Mouse (Mus musculus): Measurements from ENCODE around the gene Slc16a5. TPM values are rescaled to one million over a fixed set of nuclear protein-coding genes. Genes with fewer than 3 reads are reported as not detected.

The Slc16a5 gene
- polyA plus RNA-seq, 1 experiment, result not detected

- H3K4me1 ChIP-seq (ENCODE audit: control insufficient read depth, insufficient read depth, low read length), result no peaks in the 10 kb centered on the region
- no peak overlapping the region for H3K4me3 ChIP-seq (ENCODE audit: insufficient read depth, low read length)
- H3K27ac ChIP-seq (ENCODE audit: insufficient read depth, low read length), result no peak overlapping the region
- TF ChIP-seq POLR2A (IDR thresholded peaks at IDR 0.05; ENCODE audit: extremely low read depth, insufficient read depth, low read length) (no peak), CTCF (IDR thresholded peaks at IDR 0.05; ENCODE audit: extremely low read depth, insufficient read depth, low read length) (no peak)
Measured at GRCm38 (mm10) chr11:115455619-115456018, 6.7 kb upstream of the Slc16a5 start.

- Histone ChIP-seq H3K27ac (ENCODE audit: insufficient read depth, low read length) (no peak overlapping the region), H3K4me1 (ENCODE audit: control insufficient read depth, insufficient read depth, low read length) (no peaks in the 10 kb centered on the region), H3K4me3 (ENCODE audit: insufficient read depth, low read length) (no peak overlapping the region)
- no peak for TF ChIP-seq POLR2A (IDR thresholded peaks at IDR 0.05; ENCODE audit: extremely low read depth, insufficient read depth, low read length)
- no peak for TF ChIP-seq CTCF (IDR thresholded peaks at IDR 0.05; ENCODE audit: extremely low read depth, insufficient read depth, low read length)
Measured at GRCm38 (mm10) chr11:115456182-115456581, 6.1 kb upstream of the Slc16a5 start.

- TF ChIP-seq POLR2A (IDR thresholded peaks at IDR 0.05; ENCODE audit: extremely low read depth, insufficient read depth, low read length) (no peak), CTCF (IDR thresholded peaks at IDR 0.05; ENCODE audit: extremely low read depth, insufficient read depth, low read length) (no peak)
- H3K4me1 ChIP-seq (ENCODE audit: control insufficient read depth, insufficient read depth, low read length), result no peaks in the 10 kb centered on the region
Measured at GRCm38 (mm10) chr11:115457405-115457804, 4.9 kb upstream of the Slc16a5 start.

GRCm38 (mm10) chr11:115460976-115461375 is 1.3 kb upstream of the Slc16a5 start:
- H3K4me1 ChIP-seq (ENCODE audit: control insufficient read depth, insufficient read depth, low read length), result no peaks in the 10 kb centered on the region
- no peak overlapping the region for H3K4me3 ChIP-seq (ENCODE audit: insufficient read depth, low read length)
- TF ChIP-seq CTCF (IDR thresholded peaks at IDR 0.05; ENCODE audit: extremely low read depth, insufficient read depth, low read length) (no peak), POLR2A (IDR thresholded peaks at IDR 0.05; ENCODE audit: extremely low read depth, insufficient read depth, low read length) (no peak)
- no peak overlapping the region for H3K27ac ChIP-seq (ENCODE audit: insufficient read depth, low read length)

More at GRCm38 (mm10) chr11:115457405-115457804, 4.9 kb upstream of the Slc16a5 start:
- no peak overlapping the region for H3K27ac ChIP-seq (ENCODE audit: insufficient read depth, low read length)
- H3K4me3 ChIP-seq (ENCODE audit: insufficient read depth, low read length), result no peak overlapping the region

GRCm38 (mm10) chr11:115461846-115462242 is 430 bp upstream of the Slc16a5 start:
- Histone ChIP-seq H3K4me3 (ENCODE audit: insufficient read depth, low read length) (no peak overlapping the region), H3K4me1 (ENCODE audit: control insufficient read depth, insufficient read depth, low read length) (no peaks in the 10 kb centered on the region), H3K27ac (ENCODE audit: insufficient read depth, low read length) (no peak overlapping the region)
- TF ChIP-seq CTCF (IDR thresholded peaks at IDR 0.05; ENCODE audit: extremely low read depth, insufficient read depth, low read length), result no peak
- no peak for TF ChIP-seq POLR2A (IDR thresholded peaks at IDR 0.05; ENCODE audit: extremely low read depth, insufficient read depth, low read length)

- Histone ChIP-seq H3K27ac (ENCODE audit: insufficient read depth, low read length) (no peak overlapping the region), H3K4me3 (ENCODE audit: insufficient read depth, low read length) (no peak overlapping the region), H3K4me1 (ENCODE audit: control insufficient read depth, insufficient read depth, low read length) (no peaks in the 10 kb centered on the region)
- TF ChIP-seq POLR2A (IDR thresholded peaks at IDR 0.05; ENCODE audit: extremely low read depth, insufficient read depth, low read length) (no peak), CTCF (IDR thresholded peaks at IDR 0.05; ENCODE audit: extremely low read depth, insufficient read depth, low read length) (no peak)
Measured at GRCm38 (mm10) chr11:115463397-115463796, 1.1 kb downstream of the Slc16a5 start.

GRCm38 (mm10) chr11:115464851-115465250 is 2.6 kb downstream of the Slc16a5 start:
- Histone ChIP-seq H3K4me3 (ENCODE audit: insufficient read depth, low read length) (no peak overlapping the region), H3K4me1 (ENCODE audit: control insufficient read depth, insufficient read depth, low read length) (no peaks in the 10 kb centered on the region), H3K27ac (ENCODE audit: insufficient read depth, low read length) (no peak overlapping the region)
- TF ChIP-seq CTCF (IDR thresholded peaks at IDR 0.05; ENCODE audit: extremely low read depth, insufficient read depth, low read length) (no peak), POLR2A (IDR thresholded peaks at IDR 0.05; ENCODE audit: extremely low read depth, insufficient read depth, low read length) (no peak)

- no peak overlapping the region for H3K27ac ChIP-seq (ENCODE audit: insufficient read depth, low read length)
- H3K4me1 ChIP-seq (ENCODE audit: control insufficient read depth, insufficient read depth, low read length), result no peaks in the 10 kb centered on the region
- no peak for TF ChIP-seq CTCF (IDR thresholded peaks at IDR 0.05; ENCODE audit: extremely low read depth, insufficient read depth, low read length)
- no peak overlapping the region for H3K4me3 ChIP-seq (ENCODE audit: insufficient read depth, low read length)
Measured at GRCm38 (mm10) chr11:115467217-115467618, 4.9 kb downstream of the Slc16a5 start.

GRCm38 (mm10) chr11:115472183-115472582 is 9.9 kb downstream of the Slc16a5 start:
- TF ChIP-seq POLR2A (IDR thresholded peaks at IDR 0.05; ENCODE audit: extremely low read depth, insufficient read depth, low read length) (no peak), CTCF (IDR thresholded peaks at IDR 0.05; ENCODE audit: extremely low read depth, insufficient read depth, low read length) (no peak)
- H3K27ac ChIP-seq (ENCODE audit: insufficient read depth, low read length), result no peak overlapping the region
- H3K4me1 ChIP-seq (ENCODE audit: control insufficient read depth, insufficient read depth, low read length), result peaks cover 5% of the 10 kb centered on the region; the same call in 1 of the 2 replicates
- no peak overlapping the region for H3K4me3 ChIP-seq (ENCODE audit: insufficient read depth, low read length)

- H3K27ac ChIP-seq (ENCODE audit: insufficient read depth, low read length), result peak overlapping the region; percentile 50
- peaks cover 8% of the 10 kb centered on the region for H3K4me1 ChIP-seq (ENCODE audit: control insufficient read depth, insufficient read depth, low read length)
- H3K4me3 ChIP-seq (ENCODE audit: insufficient read depth, low read length), result no peak overlapping the region
- TF ChIP-seq POLR2A (IDR thresholded peaks at IDR 0.05; ENCODE audit: extremely low read depth, insufficient read depth, low read length), result no peak; the same call in 1 of the 2 replicates
- TF ChIP-seq CTCF (IDR thresholded peaks at IDR 0.05; ENCODE audit: extremely low read depth, insufficient read depth, low read length), result peak; percentile 99
Measured at GRCm38 (mm10) chr11:115473626-115474275, 11.5 kb downstream of the Slc16a5 start.
